Mouse (Mus musculus): Measurements from ENCODE around the gene Gm10188.

The Gm10188 gene

DNA sequence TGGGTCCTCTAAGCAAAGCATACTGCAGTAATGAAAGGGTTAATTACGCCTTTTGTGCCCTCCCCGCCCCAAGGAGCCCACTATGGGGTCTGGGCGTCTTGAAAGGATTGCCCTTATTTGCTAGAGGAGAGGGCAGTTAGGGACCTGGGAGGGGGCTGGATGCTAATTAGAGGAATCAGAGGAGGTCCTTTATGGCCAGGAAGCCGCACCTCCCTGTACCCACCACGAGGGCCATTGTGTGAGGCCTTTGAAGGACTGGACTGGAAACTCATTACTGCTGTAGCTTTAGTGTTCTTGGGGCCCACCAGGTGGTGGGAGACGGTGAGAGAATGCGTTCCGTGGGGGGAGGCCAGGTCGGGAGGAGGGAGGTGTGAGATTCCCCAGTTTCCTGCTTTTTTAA, 31.9 kb downstream of the Gm10188 start:
- peak in 1 of 2 experiments; percentile 12 for DNase-seq (ENCODE audit: inconsistent age in 2 of 2, low spot score in 1 of 2)

GRCm38 (mm10) chr1:132196337-132196736, 33.2 kb downstream of the Gm10188 start:
- DNase-seq (ENCODE audit: inconsistent age in 2 of 2, low spot score in 1 of 2) = peak in 1 of 2 experiments; percentile 18

DNA sequence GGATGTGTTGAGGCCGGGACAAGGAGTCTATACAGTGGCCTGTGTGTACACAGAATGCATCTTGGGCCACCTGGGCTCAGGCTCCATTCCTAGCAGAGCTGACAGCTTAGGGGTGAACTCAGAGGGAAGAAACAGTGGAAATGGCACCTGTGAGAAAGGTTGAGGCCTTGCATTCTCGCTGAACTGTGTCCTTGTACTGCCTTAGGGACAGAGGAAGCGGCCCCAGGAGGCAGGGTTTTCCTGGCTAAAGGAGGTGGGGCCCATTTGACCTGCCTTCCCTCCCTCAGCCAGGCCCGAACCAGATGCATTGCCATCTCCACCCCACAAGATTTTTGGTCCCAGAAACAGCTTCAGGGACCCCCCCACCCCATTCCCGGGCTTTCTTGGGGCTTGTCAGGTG, 33.9 kb downstream of the Gm10188 start:
- peak in 1 of 2 experiments; percentile 19 for DNase-seq (ENCODE audit: inconsistent age in 2 of 2, low spot score in 1 of 2)

- DNase-seq (ENCODE audit: inconsistent age in 2 of 2, low spot score in 1 of 2) = no peak
Observed at GRCm38 (mm10) chr1:132195100-132195499, 34.5 kb downstream of the Gm10188 start.

DNA sequence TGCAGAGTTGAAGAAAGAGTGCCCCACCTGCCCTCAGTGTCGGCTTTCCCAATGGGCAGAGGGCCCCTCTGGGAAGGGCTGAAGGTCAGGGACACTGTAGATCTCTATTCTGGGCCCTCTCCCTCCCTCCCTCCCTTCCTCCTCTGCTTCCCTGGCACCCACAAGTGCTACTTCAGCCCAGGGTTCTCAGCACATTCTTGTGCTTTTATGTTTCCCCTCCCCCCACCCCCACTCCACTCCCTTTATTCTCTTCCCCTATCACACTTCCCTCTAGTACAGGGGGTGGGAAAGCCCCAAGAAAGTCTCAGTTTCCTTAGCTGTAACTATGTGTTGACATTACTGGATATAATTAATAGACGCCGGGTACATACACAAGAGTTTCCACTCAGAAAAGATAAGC, 34.9 kb downstream of the Gm10188 start:
- DNase-seq (ENCODE audit: inconsistent age in 2 of 2, low spot score in 1 of 2) = no peak

DNA sequence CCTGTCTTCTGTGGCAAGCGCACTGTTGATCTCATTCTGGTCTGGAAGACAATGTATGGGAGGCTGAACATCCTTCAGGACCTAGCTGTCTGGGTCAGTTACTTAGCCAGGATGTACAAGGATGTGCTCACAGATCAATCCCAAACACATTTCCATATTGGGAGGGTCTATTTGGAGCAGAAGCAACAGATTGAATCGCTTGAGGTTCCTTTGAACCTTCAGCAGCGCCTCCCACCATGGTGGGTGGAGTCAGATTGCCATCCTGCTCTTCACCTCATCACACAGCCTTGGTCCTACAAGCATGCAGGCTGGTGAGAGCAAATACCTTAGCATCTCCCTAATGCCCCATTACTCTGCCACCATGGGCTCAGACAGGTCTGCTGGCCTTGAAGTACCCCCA, 35.8 kb downstream of the Gm10188 start:
- DNase-seq (ENCODE audit: inconsistent age in 2 of 2, low spot score in 1 of 2) = no peak

- DNase-seq (ENCODE audit: inconsistent age in 2 of 2, low spot score in 1 of 2) = peak in 1 of 2 experiments; percentile 19
Observed at GRCm38 (mm10) chr1:132191786-132192680, 37.5 kb downstream of the Gm10188 start.

DNA sequence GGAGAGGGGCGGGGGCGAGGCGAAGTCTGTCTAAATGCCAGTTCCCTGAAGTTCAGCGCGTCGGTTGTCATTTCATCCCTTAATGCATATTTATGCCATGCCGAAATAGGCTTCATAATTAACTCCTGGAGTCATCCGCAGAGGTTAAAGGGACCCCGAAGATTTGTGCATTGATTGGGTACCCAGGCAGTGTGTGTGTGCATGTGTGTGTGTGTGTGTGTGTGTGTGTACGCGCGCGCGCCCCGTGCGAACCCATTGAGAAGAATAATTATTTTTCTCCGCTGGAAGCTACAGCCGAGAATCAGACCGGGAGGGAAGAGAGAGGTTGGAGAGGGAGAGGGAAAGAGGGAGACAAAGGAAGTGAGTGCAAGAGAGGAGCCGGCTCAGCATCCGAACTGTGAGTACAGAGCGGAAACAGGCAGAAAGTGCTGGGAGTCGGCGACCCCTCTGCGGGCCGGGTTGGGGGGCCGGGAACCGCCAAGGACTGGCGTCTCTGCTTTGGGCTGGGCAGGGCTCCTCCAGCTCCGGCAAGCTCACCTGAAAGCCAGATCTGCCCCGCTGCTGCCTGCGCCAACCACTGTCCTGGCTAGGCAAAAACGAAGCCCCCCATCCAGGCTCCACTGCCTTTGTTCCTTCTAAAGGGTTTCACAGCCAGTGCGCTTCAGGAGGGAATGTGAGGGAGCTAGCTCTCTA, 38.3 kb downstream of the Gm10188 start, which contains the start of the genes Lemd1 and AC124108.1:
TSS of gene Lemd1 (plus strand) at position 339 of the 693 bp plus-strand sequence.
TSS of gene AC124108.1 (plus strand) at position 365 of the 693 bp plus-strand sequence.
- peak in 1 of 2 experiments; percentile 18 for DNase-seq (ENCODE audit: inconsistent age in 2 of 2, low spot score in 1 of 2)

GRCm38 (mm10) chr1:132190621-132191092, 38.9 kb downstream of the Gm10188 start:
- DNase-seq (ENCODE audit: inconsistent age in 2 of 2, low spot score in 1 of 2) = peak in 1 of 2 experiments; percentile 55

DNA sequence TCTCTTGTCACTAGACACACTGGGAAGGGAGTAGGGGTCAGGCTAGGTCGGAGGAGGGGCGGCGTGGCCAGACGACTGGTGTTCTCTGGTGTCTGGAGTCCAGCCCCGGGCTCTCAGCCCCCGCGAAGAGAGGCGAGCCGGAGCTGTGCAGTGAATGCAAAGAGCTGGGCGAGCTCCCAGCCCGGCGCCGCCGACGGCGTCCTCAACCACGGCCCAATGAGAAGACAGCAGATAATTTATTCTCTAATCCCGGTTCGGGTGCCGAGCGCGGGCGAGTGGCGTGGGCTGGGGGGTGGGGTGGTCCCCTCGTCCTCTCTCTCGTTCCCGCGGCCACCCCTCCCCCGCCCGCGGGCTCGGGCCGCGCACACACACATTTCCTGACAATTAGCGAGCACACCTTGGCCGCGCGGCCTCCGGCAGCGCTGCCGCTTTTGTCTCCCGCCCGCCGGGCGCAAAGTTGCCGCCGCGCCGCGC, 39.5 kb downstream of the Gm10188 start:
- DNase-seq (ENCODE audit: inconsistent age in 2 of 2, low spot score in 1 of 2) = peak in 1 of 2 experiments; percentile 68

GRCm38 (mm10) chr1:132189231-132189630, 40.3 kb downstream of the Gm10188 start:
- no peak for DNase-seq (ENCODE audit: inconsistent age in 2 of 2, low spot score in 1 of 2)

DNA sequence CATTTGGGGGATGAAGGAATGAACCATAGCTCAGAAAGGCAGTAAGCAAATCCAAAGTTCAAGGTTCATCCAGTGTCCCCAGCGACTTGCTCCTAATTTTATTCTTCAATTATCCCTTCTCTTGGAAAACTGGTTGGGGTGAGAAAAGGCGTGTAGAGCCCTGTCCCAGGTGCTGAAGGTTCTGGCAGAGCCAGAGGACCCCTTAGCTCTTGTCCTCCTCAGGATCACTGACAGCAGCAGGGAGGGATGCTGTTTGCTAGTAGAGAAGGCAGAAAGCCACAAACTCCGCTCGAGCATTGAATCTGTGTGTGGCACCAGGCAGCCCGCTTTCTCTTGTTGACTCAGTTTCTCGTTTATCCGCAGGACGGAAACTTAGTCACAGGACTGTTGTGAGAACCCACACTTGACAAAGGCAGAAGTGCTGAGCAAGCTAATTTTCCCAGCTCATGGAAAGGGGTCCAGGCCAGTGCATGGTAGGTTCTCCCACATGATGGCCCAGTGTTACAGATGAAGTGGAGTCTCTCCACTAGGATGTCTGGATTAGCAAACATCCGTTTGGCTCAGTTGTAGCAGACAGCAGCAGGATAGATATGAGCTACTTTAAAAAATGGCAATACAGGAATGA, 41.0 kb downstream of the Gm10188 start:
- DNase-seq (ENCODE audit: inconsistent age in 2 of 2, low spot score in 1 of 2) = no peak

- DNase-seq (ENCODE audit: inconsistent age in 2 of 2, low spot score in 1 of 2) = no peak
Observed at GRCm38 (mm10) chr1:132186303-132186702, 43.3 kb downstream of the Gm10188 start.

All from adrenal gland, adult (tissue).